Mouse (Mus musculus): ENCODE results near the gene Slx4ip. TPM values are rescaled to one million over a fixed set of nuclear protein-coding genes. Genes with fewer than 3 reads are reported as not detected.

The Slx4ip gene
- polyA plus RNA-seq, 1 experiment from 2014 or later = 5.8 TPM

DNA sequence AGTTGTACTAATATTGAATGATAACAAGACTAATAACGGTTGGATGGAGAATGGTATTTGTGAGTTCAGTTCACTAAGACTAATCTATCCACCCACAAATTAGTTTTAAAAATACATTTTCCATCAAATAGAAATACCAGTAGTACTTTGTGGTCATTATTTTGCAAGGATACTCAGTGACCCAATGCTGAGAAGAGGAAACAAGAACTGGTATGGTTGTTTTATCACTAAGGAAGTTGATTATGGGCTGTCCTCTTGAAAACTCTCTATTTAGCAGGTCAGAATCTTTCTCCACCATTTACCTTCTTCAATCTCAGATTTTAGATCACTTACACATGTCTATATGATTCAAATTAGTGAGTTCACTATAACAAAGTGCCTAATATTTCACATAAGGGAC, 111.0 kb downstream of the Slx4ip start:
- Histone ChIP-seq H3K9ac (ENCODE audit: low read length) (no peak overlapping the region), H3K9me3 (ENCODE audit: control insufficient read depth, low read length) (no peaks in the 10 kb centered on the region), H3K27me3 (replicated peaks; ENCODE audit: control insufficient read depth, insufficient read depth, low read length) (no peaks in the 10 kb centered on the region), H3K27ac (ENCODE audit: low read depth) (no peak overlapping the region), H3K4me3 (ENCODE audit: low read depth, low read length) (no peak overlapping the region), H3K4me1 (replicated peaks; ENCODE audit: control insufficient read depth, insufficient read depth, low read length) (no peaks in the 10 kb centered on the region), H3K4me2 (ENCODE audit: low read length) (no peak overlapping the region), H3K36me3 (ENCODE audit: control insufficient read depth, insufficient read depth, low read length) (no peaks in the 10 kb centered on the region)
- 100% methylated on average over 1 of the region's 1 CpGs for WGBS
- DNase-seq (ENCODE audit: low spot score) (no peak), ATAC-seq (replicated peaks; ENCODE audit: low FRiP score, low TSS enrichment, low read depth) (no peak)

- Histone ChIP-seq H3K36me3 (ENCODE audit: control insufficient read depth, insufficient read depth, low read length) (no peaks in the 10 kb centered on the region), H3K4me3 (ENCODE audit: low read depth, low read length) (no peak overlapping the region), H3K4me1 (replicated peaks; ENCODE audit: control insufficient read depth, insufficient read depth, low read length) (no peaks in the 10 kb centered on the region), H3K9me3 (ENCODE audit: control insufficient read depth, low read length) (no peaks in the 10 kb centered on the region), H3K27ac (ENCODE audit: low read depth) (no peak overlapping the region), H3K9ac (ENCODE audit: low read length) (no peak overlapping the region), H3K4me2 (ENCODE audit: low read length) (no peak overlapping the region), H3K27me3 (replicated peaks; ENCODE audit: control insufficient read depth, insufficient read depth, low read length) (no peaks in the 10 kb centered on the region)
- WGBS = 73% methylated on average over 1 of the region's 1 CpGs
- ATAC-seq (replicated peaks; ENCODE audit: low FRiP score, low TSS enrichment, low read depth) (no peak), DNase-seq (ENCODE audit: low spot score) (no peak)
Measured at GRCm38 (mm10) chr2:137006656-137007055, 115.6 kb downstream of the Slx4ip start.

- no peak for ATAC-seq (replicated peaks; ENCODE audit: low FRiP score, low TSS enrichment, low read depth)
- no peak overlapping the region for H3K9ac ChIP-seq (ENCODE audit: low read length)
- H3K4me3 ChIP-seq (ENCODE audit: low read depth, low read length) = no peak overlapping the region
- H3K27me3 ChIP-seq (replicated peaks; ENCODE audit: control insufficient read depth, insufficient read depth, low read length) = no peaks in the 10 kb centered on the region
- H3K27ac ChIP-seq (ENCODE audit: low read depth) = no peak overlapping the region
- WGBS = 73% methylated on average over 1 of the region's 1 CpGs
- no peak overlapping the region for H3K4me2 ChIP-seq (ENCODE audit: low read length)
- no peaks in the 10 kb centered on the region; the same call in 1 of the 2 replicates for H3K4me1 ChIP-seq (replicated peaks; ENCODE audit: control insufficient read depth, insufficient read depth, low read length)
- H3K36me3 ChIP-seq (ENCODE audit: control insufficient read depth, insufficient read depth, low read length) = no peaks in the 10 kb centered on the region
- H3K9me3 ChIP-seq (ENCODE audit: control insufficient read depth, low read length) = no peaks in the 10 kb centered on the region
- no peak for DNase-seq (ENCODE audit: low spot score)
Measured at GRCm38 (mm10) chr2:137011980-137012379, 121.0 kb downstream of the Slx4ip start.

- H3K9me3 ChIP-seq (ENCODE audit: control insufficient read depth, low read length) = no peaks in the 10 kb centered on the region
- no peak overlapping the region for H3K4me3 ChIP-seq (ENCODE audit: low read depth, low read length)
- ATAC-seq (replicated peaks; ENCODE audit: low FRiP score, low TSS enrichment, low read depth) (no peak), DNase-seq (ENCODE audit: low spot score) (no peak)
- no peak overlapping the region for H3K27ac ChIP-seq (ENCODE audit: low read depth)
- no peaks in the 10 kb centered on the region; the same call in 1 of the 2 replicates for H3K4me1 ChIP-seq (replicated peaks; ENCODE audit: control insufficient read depth, insufficient read depth, low read length)
- no peaks in the 10 kb centered on the region for H3K36me3 ChIP-seq (ENCODE audit: control insufficient read depth, insufficient read depth, low read length)
- no peaks in the 10 kb centered on the region for H3K27me3 ChIP-seq (replicated peaks; ENCODE audit: control insufficient read depth, insufficient read depth, low read length)
- WGBS = 82% methylated on average over 3 of the region's 3 CpGs
- no peak overlapping the region for H3K9ac ChIP-seq (ENCODE audit: low read length)
- H3K4me2 ChIP-seq (ENCODE audit: low read length) = no peak overlapping the region
Measured at GRCm38 (mm10) chr2:137013151-137013550, 122.1 kb downstream of the Slx4ip start.

- Histone ChIP-seq H3K36me3 (ENCODE audit: control insufficient read depth, insufficient read depth, low read length) (no peaks in the 10 kb centered on the region), H3K27me3 (replicated peaks; ENCODE audit: control insufficient read depth, insufficient read depth, low read length) (no peaks in the 10 kb centered on the region), H3K4me1 (replicated peaks; ENCODE audit: control insufficient read depth, insufficient read depth, low read length) (no peaks in the 10 kb centered on the region; the same call in 1 of the 2 replicates), H3K27ac (ENCODE audit: low read depth) (no peak overlapping the region), H3K9me3 (ENCODE audit: control insufficient read depth, low read length) (no peaks in the 10 kb centered on the region), H3K4me2 (ENCODE audit: low read length) (no peak overlapping the region), H3K9ac (ENCODE audit: low read length) (no peak overlapping the region), H3K4me3 (ENCODE audit: low read depth, low read length) (no peak overlapping the region)
- ATAC-seq (replicated peaks; ENCODE audit: low FRiP score, low TSS enrichment, low read depth) = no peak
- DNase-seq (ENCODE audit: low spot score) = no peak
- 70% methylated on average over 4 of the region's 4 CpGs for WGBS
Measured at GRCm38 (mm10) chr2:137013811-137014350, 122.9 kb downstream of the Slx4ip start.

DNA sequence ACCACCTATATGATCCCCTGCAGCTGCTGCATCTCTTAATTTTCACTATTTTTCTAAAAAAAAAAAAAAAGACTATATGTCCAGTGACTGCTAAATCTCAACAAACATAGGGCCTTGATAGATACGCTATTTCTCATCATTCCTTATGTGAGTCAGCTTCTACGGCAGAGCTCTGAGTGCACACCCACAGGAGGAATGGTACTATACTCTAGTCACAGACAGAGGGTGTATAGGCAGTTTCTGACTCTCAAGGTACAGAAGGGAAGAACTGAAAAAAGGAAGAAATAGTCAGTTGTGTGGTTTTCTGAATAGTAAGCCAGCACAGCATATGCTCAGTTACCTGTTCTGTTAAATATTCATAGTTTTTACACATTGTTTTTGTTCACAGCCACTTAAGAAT, 123.4 kb downstream of the Slx4ip start:
- Histone ChIP-seq H3K27me3 (replicated peaks; ENCODE audit: control insufficient read depth, insufficient read depth, low read length) (no peaks in the 10 kb centered on the region), H3K9ac (ENCODE audit: low read length) (no peak overlapping the region), H3K27ac (ENCODE audit: low read depth) (no peak overlapping the region), H3K4me1 (replicated peaks; ENCODE audit: control insufficient read depth, insufficient read depth, low read length) (no peaks in the 10 kb centered on the region; the same call in 1 of the 2 replicates), H3K4me3 (ENCODE audit: low read depth, low read length) (no peak overlapping the region), H3K4me2 (ENCODE audit: low read length) (no peak overlapping the region), H3K9me3 (ENCODE audit: control insufficient read depth, low read length) (no peaks in the 10 kb centered on the region), H3K36me3 (ENCODE audit: control insufficient read depth, insufficient read depth, low read length) (no peaks in the 10 kb centered on the region)
- no peak for ATAC-seq (replicated peaks; ENCODE audit: low FRiP score, low TSS enrichment, low read depth)
- 53% methylated on average over 2 of the region's 2 CpGs for WGBS
- DNase-seq (ENCODE audit: low spot score) = no peak

GRCm38 (mm10) chr2:137044122-137044521, 153.1 kb downstream of the Slx4ip start:
- 90% methylated on average over 2 of the region's 2 CpGs for WGBS
- no peak overlapping the region for H3K4me2 ChIP-seq (ENCODE audit: low read length)
- no peaks in the 10 kb centered on the region for H3K36me3 ChIP-seq (ENCODE audit: control insufficient read depth, insufficient read depth, low read length)
- H3K9ac ChIP-seq (ENCODE audit: low read length) = no peak overlapping the region
- no peak overlapping the region for H3K27ac ChIP-seq (ENCODE audit: low read depth)
- no peaks in the 10 kb centered on the region for H3K27me3 ChIP-seq (replicated peaks; ENCODE audit: control insufficient read depth, insufficient read depth, low read length)
- DNase-seq (ENCODE audit: low spot score) = no peak
- H3K4me1 ChIP-seq (replicated peaks; ENCODE audit: control insufficient read depth, insufficient read depth, low read length) = no peaks in the 10 kb centered on the region
- no peak overlapping the region for H3K4me3 ChIP-seq (ENCODE audit: low read depth, low read length)
- ATAC-seq (replicated peaks; ENCODE audit: low FRiP score, low TSS enrichment, low read depth) = no peak
- no peaks in the 10 kb centered on the region for H3K9me3 ChIP-seq (ENCODE audit: control insufficient read depth, low read length)

DNA sequence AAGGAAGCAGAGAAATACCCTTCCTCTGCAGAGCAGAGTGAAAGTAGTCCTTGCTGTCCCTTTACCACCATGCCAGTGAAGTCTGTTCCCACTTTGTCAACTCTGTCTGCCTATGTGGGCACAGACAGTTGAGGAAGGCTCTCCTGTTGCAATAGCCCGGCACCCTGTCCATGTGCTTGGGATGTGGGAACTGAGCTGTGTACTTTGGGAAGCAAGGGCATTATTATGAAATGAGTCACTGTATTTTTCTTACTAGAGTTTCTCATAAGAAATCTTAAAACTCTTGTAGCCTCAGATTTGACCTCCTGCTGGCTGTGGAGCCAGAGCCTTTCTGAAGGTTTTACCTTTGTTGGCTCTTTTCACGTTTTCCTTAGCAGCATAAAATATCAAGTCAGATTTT, 158.3 kb downstream of the Slx4ip start:
- DNase-seq (ENCODE audit: low spot score) = no peak

DNA sequence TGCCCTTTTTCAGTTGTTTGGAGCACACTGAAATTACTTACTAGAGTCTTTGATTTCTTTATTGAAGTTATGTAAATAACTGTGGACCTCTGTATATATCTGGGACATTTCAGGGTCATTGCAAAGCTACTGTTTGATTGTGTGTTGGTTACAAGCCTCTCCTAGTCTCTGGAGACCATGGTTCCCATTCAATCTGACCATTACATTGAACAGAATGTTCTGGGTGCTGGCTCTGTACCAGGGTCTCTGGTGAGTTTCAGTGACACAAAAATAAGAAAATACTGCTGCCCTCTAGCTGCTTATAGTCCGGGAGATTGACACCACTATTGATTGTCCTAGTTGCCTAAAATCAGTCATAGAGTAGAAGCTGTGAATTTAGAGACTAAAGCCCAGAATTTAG, 158.9 kb downstream of the Slx4ip start:
- no peak for DNase-seq (ENCODE audit: low spot score)

More for the DNA sequence above, 158.3 kb downstream of the Slx4ip start:
- WGBS = 67% methylated on average over 2 of the region's 2 CpGs
- no peak overlapping the region for H3K4me2 ChIP-seq (ENCODE audit: low read length)
- no peak for ATAC-seq (replicated peaks; ENCODE audit: low FRiP score, low TSS enrichment, low read depth)
- H3K27me3 ChIP-seq (replicated peaks; ENCODE audit: control insufficient read depth, insufficient read depth, low read length) = no peaks in the 10 kb centered on the region
- H3K27ac ChIP-seq (ENCODE audit: low read depth) = no peak overlapping the region
- H3K9me3 ChIP-seq (ENCODE audit: control insufficient read depth, low read length) = no peaks in the 10 kb centered on the region
- H3K36me3 ChIP-seq (ENCODE audit: control insufficient read depth, insufficient read depth, low read length) = no peaks in the 10 kb centered on the region
- no peaks in the 10 kb centered on the region; the same call in 1 of the 2 replicates for H3K4me1 ChIP-seq (replicated peaks; ENCODE audit: control insufficient read depth, insufficient read depth, low read length)
- H3K4me3 ChIP-seq (ENCODE audit: low read depth, low read length) = no peak overlapping the region
- no peak overlapping the region for H3K9ac ChIP-seq (ENCODE audit: low read length)

More for the DNA sequence above, 158.9 kb downstream of the Slx4ip start:
- Histone ChIP-seq H3K9ac (ENCODE audit: low read length) (no peak overlapping the region), H3K4me1 (replicated peaks; ENCODE audit: control insufficient read depth, insufficient read depth, low read length) (no peaks in the 10 kb centered on the region; the same call in 1 of the 2 replicates), H3K4me3 (ENCODE audit: low read depth, low read length) (no peak overlapping the region), H3K27me3 (replicated peaks; ENCODE audit: control insufficient read depth, insufficient read depth, low read length) (no peaks in the 10 kb centered on the region), H3K9me3 (ENCODE audit: control insufficient read depth, low read length) (no peaks in the 10 kb centered on the region), H3K4me2 (ENCODE audit: low read length) (no peak overlapping the region), H3K27ac (ENCODE audit: low read depth) (no peak overlapping the region), H3K36me3 (ENCODE audit: control insufficient read depth, insufficient read depth, low read length) (no peaks in the 10 kb centered on the region)
- ATAC-seq (replicated peaks; ENCODE audit: low FRiP score, low TSS enrichment, low read depth) = no peak
- 47% methylated on average over 1 of the region's 1 CpGs for WGBS

Data from intestine, embryonic 14.5 days (tissue).